Mouse (Mus musculus) regulatory T cell (primary cell): ENCODE measurements around the gene Rin2.

ENCODE experiments used
- in situ Hi-C: fragments of 300-600 bp; cut with MboI, MseI; formaldehyde crosslinking; loops from one replicate; pipeline ENCODE4 v1.15.1; 2025; ENCODE audit warnings: high pct_unique_total_duplicates

Gene Rin2

GRCm38 (mm10) chr2:145787486-145787885 is 112.5 kb downstream of the Rin2 start:
- in situ Hi-C loops: no loop called here

GRCm38 (mm10) chr2:145788562-145789346 is 113.7 kb downstream of the Rin2 start:
- in situ Hi-C loops: no loop called here

- in situ Hi-C loops: no loop called here
Observed at GRCm38 (mm10) chr2:145793702-145794101, 118.7 kb downstream of the Rin2 start.

- in situ Hi-C loops: no loop called here
Observed at GRCm38 (mm10) chr2:145794318-145794954, 119.4 kb downstream of the Rin2 start.

GRCm38 (mm10) chr2:145797851-145798250 is 122.8 kb downstream of the Rin2 start:
- in situ Hi-C loops: no loop called here

- in situ Hi-C loops: no loop called here
Observed at GRCm38 (mm10) chr2:145798954-145799353, 123.9 kb downstream of the Rin2 start.

GRCm38 (mm10) chr2:145801322-145802052 is 126.5 kb downstream of the Rin2 start:
- in situ Hi-C loops: no loop called here

- in situ Hi-C loops: no loop called here
Observed at GRCm38 (mm10) chr2:145802626-145803025, 127.6 kb downstream of the Rin2 start.

GRCm38 (mm10) chr2:145803822-145804342 is 128.9 kb downstream of the Rin2 start:
- in situ Hi-C loops: no loop called here

- in situ Hi-C loops: no loop called here
Observed at GRCm38 (mm10) chr2:145804524-145804923, 129.5 kb downstream of the Rin2 start.

- in situ Hi-C loops: no loop called here
Observed at GRCm38 (mm10) chr2:145807276-145807675, 132.3 kb downstream of the Rin2 start.

- in situ Hi-C loops: no loop called here
Observed at GRCm38 (mm10) chr2:145808251-145808650, 133.2 kb downstream of the Rin2 start.

- in situ Hi-C loops: no loop called here
Observed at GRCm38 (mm10) chr2:145808667-145809066, 133.7 kb downstream of the Rin2 start.

GRCm38 (mm10) chr2:145810676-145811075 is 135.7 kb downstream of the Rin2 start:
- in situ Hi-C loops: no loop called here

GRCm38 (mm10) chr2:145812818-145813217 is 137.8 kb downstream of the Rin2 start:
- in situ Hi-C loops: no loop called here

- in situ Hi-C loops: no loop called here
Observed at GRCm38 (mm10) chr2:145817195-145817594, 142.2 kb downstream of the Rin2 start.

- in situ Hi-C loops: no loop called here
Observed at GRCm38 (mm10) chr2:145822013-145822782, 147.2 kb downstream of the Rin2 start.

GRCm38 (mm10) chr2:145822783-145823729 is 148.0 kb downstream of the Rin2 start:
- in situ Hi-C loops: no loop called here

- in situ Hi-C loops: no loop called here
Observed at GRCm38 (mm10) chr2:145824749-145825148, 149.7 kb downstream of the Rin2 start.

GRCm38 (mm10) chr2:145825221-145825620 is 150.2 kb downstream of the Rin2 start:
- in situ Hi-C loops: no loop called here
